Mouse (Mus musculus) small intestine, adult 2 months (tissue): ENCODE data around the gene Slc4a1.

Source experiments
- CTCF ChIP-seq: fragments of 200-500 bp; IDR thresholded peaks from 2 replicates; pipeline ENCODE4 v1.5.1; 2012; ENCODE audit warnings: low read depth, mild to moderate bottlenecking, control low read depth, inconsistent platforms, low read length, moderate library complexity, mixed read lengths; ENCODE audit not compliant: insufficient replicate concordance, insufficient read length; ENCODE audit errors: extremely low read depth
- POLR2A ChIP-seq: fragments of 200-500 bp; IDR thresholded peaks from 2 replicates; pipeline ENCODE4 v1.6.1; 2012; ENCODE audit warnings: low read depth, mild to moderate bottlenecking, control low read depth, inconsistent platforms, low read length, moderate library complexity

GRCm38 (mm10) chr11:102385075-102385474, 19.1 kb upstream of the Slc4a1 start:
- TF ChIP-seq POLR2A: no peak
- TF ChIP-seq CTCF: no peak
